Mouse (Mus musculus): ENCODE results near the gene Gprc5b. TPM values are rescaled to one million over a fixed set of nuclear protein-coding genes. Genes with fewer than 3 reads are reported as not detected.

Gprc5b gene
- total and polyA plus RNA-seq, 3 experiments, result 0.04 to 0.06 TPM; not detected in 1

GRCm38 (mm10) chr7:118954968-118955367 lies 40.0 kb downstream of the Gprc5b start:
- H3K27me3 ChIP-seq (replicated peaks), result no peaks in the 10 kb centered on the region
- H3K27ac ChIP-seq (ENCODE audit: insufficient read depth, low read depth), result no peak overlapping the region
- no peak overlapping the region for H3K4me3 ChIP-seq (replicated peaks in 1 of 3; ENCODE audit: low read depth in 2 of 3, low read length in 2 of 3, poor library complexity in 1 of 3)
- no peaks in the 10 kb centered on the region for H3K36me3 ChIP-seq (replicated peaks in 1 of 2; ENCODE audit: control insufficient read depth in 1 of 2, insufficient read depth in 1 of 2, low read length in 1 of 2)
- TF ChIP-seq ZNF384 (IDR thresholded peaks at IDR 0.05; ENCODE audit: low read depth, low read length), result no peak
- TF ChIP-seq MYC (IDR thresholded peaks at IDR 0.05; ENCODE audit: low read depth, low read length), result no peak
- TF ChIP-seq MAX (IDR thresholded peaks at IDR 0.05; ENCODE audit: low read length), result no peak
- no peak for TF ChIP-seq NRF1 (IDR thresholded peaks at IDR 0.05; ENCODE audit: low read depth, low read length)
- no peak for TF ChIP-seq ZKSCAN1 (IDR thresholded peaks at IDR 0.05; ENCODE audit: borderline replicate concordance, low read depth, low read length)
- no peak for TF ChIP-seq MAZ (IDR thresholded peaks at IDR 0.05; ENCODE audit: low read depth, low read length)
- TF ChIP-seq ELF1 (IDR thresholded peaks at IDR 0.05; ENCODE audit: low read depth, low read length), result no peak
- no peak for TF ChIP-seq ZMIZ1 (IDR thresholded peaks at IDR 0.05; ENCODE audit: low read depth, low read length)
- TF ChIP-seq SIN3A (IDR thresholded peaks at IDR 0.05; ENCODE audit: low read length), result no peak
- no peak for TF ChIP-seq TBP (conservative IDR thresholded peaks at IDR 0.05; ENCODE audit: low read depth, low read length)
- no peak for TF ChIP-seq POLR2A (IDR thresholded peaks at IDR 0.05; ENCODE audit: low read depth, low read length)
- no peak for TF ChIP-seq TCF12 (IDR thresholded peaks at IDR 0.05; ENCODE audit: low read depth, low read length)
- TF ChIP-seq JUN (IDR thresholded peaks at IDR 0.05; ENCODE audit: insufficient read depth, low read depth, low read length), result no peak
- no peak overlapping the region for H3K9ac ChIP-seq (ENCODE audit: insufficient read depth, low read depth)
- H3K9me3 ChIP-seq (replicated peaks; ENCODE audit: low read length), result no peaks in the 10 kb centered on the region
- no peak for DNase-seq (ENCODE audit: extremely low read depth)
- dilution Hi-C loops (cut with MboI; ENCODE audit: extremely low pct_ligation_motif_present, extremely low pct_unique_long_range_greater_than_20kb, low sequenced_read_pairs), result no loop called here
- H3K4me2 ChIP-seq (ENCODE audit: insufficient read depth, low read depth, poor library complexity, severe bottlenecking), result no peak overlapping the region
- H3K79me2 ChIP-seq (replicated peaks; ENCODE audit: control insufficient read depth, extremely low read depth, insufficient read depth, poor library complexity, severe bottlenecking), result no peaks in the 10 kb centered on the region
- in situ Hi-C loops (cut with MboI; ENCODE audit: low pct_ligation_motif_present, low pct_unique_long_range_greater_than_20kb, low sequenced_read_pairs), result no loop called here
- H3K4me1 ChIP-seq (ENCODE audit: control insufficient read depth in 1 of 2, insufficient read depth in 2 of 2), result no peaks in the 10 kb centered on the region

GRCm38 (mm10) chr7:118953626-118954282 lies 41.3 kb downstream of the Gprc5b start:
- TF ChIP-seq POLR2AphosphoS2 (IDR thresholded peaks at IDR 0.05; ENCODE audit: low read depth, low read length) (no peak), MAX (IDR thresholded peaks at IDR 0.05; ENCODE audit: low read length) (no peak), HCFC1 (IDR thresholded peaks at IDR 0.05; ENCODE audit: low read depth, low read length) (no peak), USF2 (conservative IDR thresholded peaks at IDR 0.05; ENCODE audit: low read depth, low read length) (no peak), MAFK (IDR thresholded peaks at IDR 0.05; ENCODE audit: insufficient replicate concordance, low read length) (no peak), ETS1 (conservative IDR thresholded peaks at IDR 0.05; ENCODE audit: low read depth, low read length) (no peak), ZKSCAN1 (IDR thresholded peaks at IDR 0.05; ENCODE audit: borderline replicate concordance, low read depth, low read length) (no peak), ZNF384 (IDR thresholded peaks at IDR 0.05; ENCODE audit: low read depth, low read length) (no peak), CHD2 (IDR thresholded peaks at IDR 0.05; ENCODE audit: low read length) (no peak), SIN3A (IDR thresholded peaks at IDR 0.05; ENCODE audit: low read length) (no peak)
- Histone ChIP-seq H3K4me2 (ENCODE audit: insufficient read depth, low read depth, poor library complexity, severe bottlenecking) (no peak overlapping the region), H3K9me3 (replicated peaks; ENCODE audit: low read length) (no peaks in the 10 kb centered on the region), H3K79me2 (replicated peaks; ENCODE audit: control insufficient read depth, extremely low read depth, insufficient read depth, poor library complexity, severe bottlenecking) (no peaks in the 10 kb centered on the region), H3K36me3 (replicated peaks in 1 of 2; ENCODE audit: control insufficient read depth in 1 of 2, insufficient read depth in 1 of 2, low read length in 1 of 2) (no peaks in the 10 kb centered on the region), H3K9ac (ENCODE audit: insufficient read depth, low read depth) (no peak overlapping the region), H3K27ac (ENCODE audit: insufficient read depth, low read depth) (no peak overlapping the region), H3K27me3 (replicated peaks) (no peaks in the 10 kb centered on the region), H3K4me1 (ENCODE audit: control insufficient read depth in 1 of 2, insufficient read depth in 2 of 2) (peaks cover 0 to 3% of the 10 kb centered on the region in 2 experiments; a peak in 2 of 4 replicates), H3K4me3 (replicated peaks in 1 of 3; ENCODE audit: low read depth in 2 of 3, low read length in 2 of 3, poor library complexity in 1 of 3) (no peak overlapping the region)
- dilution Hi-C loops (cut with MboI; ENCODE audit: extremely low pct_ligation_motif_present, extremely low pct_unique_long_range_greater_than_20kb, low sequenced_read_pairs), result no loop called here
- DNase-seq (ENCODE audit: extremely low read depth), result no peak
- in situ Hi-C loops (cut with MboI; ENCODE audit: low pct_ligation_motif_present, low pct_unique_long_range_greater_than_20kb, low sequenced_read_pairs), result no loop called here
